Mouse (Mus musculus) forebrain, embryonic 12.5 days (tissue): ENCODE measurements around the gene Fut2. TPM values are rescaled to one million over a fixed set of nuclear protein-coding genes. Genes with fewer than 3 reads are reported as not detected.

Experiments
- ATAC-seq: fragments of 200-750 bp; cut with Nextera tagmentation; 2 replicates; pipeline ENCODE4 v1.8.0; 2017; ENCODE audit warnings: moderate TSS enrichment; ENCODE audit not compliant: low FRiP score
- H3K27ac ChIP-seq: fragments of 300-500 bp; sonication (generic); 2 replicates; pipeline ENCODE4 v1.5.1; 2016; ENCODE audit warnings: mild to moderate bottlenecking
- H3K27me3 ChIP-seq: fragments of 300-500 bp; sonication (generic); 2 replicates; pipeline ENCODE4 v1.6.1; 2016; ENCODE audit warnings: mild to moderate bottlenecking
- H3K36me3 ChIP-seq: fragments of 300-500 bp; sonication (generic); replicated peaks from 2 replicates; pipeline ENCODE4 v1.6.1; 2016; ENCODE audit warnings: mild to moderate bottlenecking
- H3K4me1 ChIP-seq: fragments of 300-500 bp; sonication (generic); 2 replicates; pipeline ENCODE4 v1.6.1; 2016
- H3K4me2 ChIP-seq: fragments of 300-500 bp; sonication (generic); 2 replicates; pipeline ENCODE4 v1.6.1; 2016; ENCODE audit warnings: mild to moderate bottlenecking, moderate library complexity
- H3K4me3 ChIP-seq: fragments of 300-500 bp; sonication (generic); replicated peaks from 2 replicates; pipeline ENCODE4 v1.5.1; 2016; ENCODE audit warnings: mild to moderate bottlenecking
- H3K9ac ChIP-seq: fragments of 300-500 bp; sonication (generic); 2 replicates; pipeline ENCODE4 v1.6.1; 2016; ENCODE audit warnings: mild to moderate bottlenecking
- H3K9me3 ChIP-seq: fragments of 300-500 bp; sonication (generic); 2 replicates; pipeline ENCODE4 v1.6.1; 2016
- WGBS: fragments of 180-500 bp; shearing (Covaris S2); methylation state at CpG from one replicate; pipeline ENCODE4 v1.1.7; 2016; 5-methylcytosine and 5-hydroxymethylcytosine counted together
- polyA plus RNA-seq: library from polyadenylated mRNA; unstranded; fragments of >200 nt; fragmentation: Nextera tagmentation; extraction: Ambion mirVana; gene quantifications from 2 replicates; pipeline ENCODE4 v1.2.1, GENCODE M21; 2016

The Fut2 gene
- polyA plus RNA-seq, 1 experiment from 2014 or later, result 0.11 TPM

DNA sequence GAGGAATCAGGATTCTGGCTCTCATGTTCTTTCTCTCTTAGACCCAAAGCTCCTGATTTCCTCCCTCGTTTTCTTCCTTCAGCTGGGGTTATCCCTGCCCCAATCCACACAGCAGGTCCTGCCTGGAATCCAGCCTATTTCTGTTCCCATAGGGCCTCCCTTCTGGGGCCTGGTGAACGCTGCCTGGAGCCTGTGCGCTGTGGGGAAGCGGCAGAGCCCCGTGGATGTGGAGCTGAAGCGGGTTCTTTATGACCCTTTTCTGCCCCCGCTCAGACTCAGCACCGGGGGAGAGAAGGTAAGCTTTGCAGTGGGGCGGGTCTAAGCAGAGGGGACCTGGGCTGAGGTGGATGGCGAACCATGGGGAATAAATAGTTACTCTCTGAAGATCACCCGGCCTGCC lies 34.9 kb upstream of the Fut2 start:
- Histone ChIP-seq H3K36me3 (no peaks in the 10 kb centered on the region), H3K4me1 (peaks cover 53% of the 10 kb centered on the region), H3K27me3 (peaks cover 37% of the 10 kb centered on the region), H3K4me2 (peak overlapping the region; percentile 73), H3K9ac (peak overlapping the region; percentile 30; the same call in 1 of the 2 replicates), H3K27ac (no peak overlapping the region), H3K4me3 (peak overlapping the region; percentile 45), H3K9me3 (no peaks in the 10 kb centered on the region)
- ATAC-seq, result no peak
- WGBS, result 26% methylated on average over 11 of the region's 11 CpGs

DNA sequence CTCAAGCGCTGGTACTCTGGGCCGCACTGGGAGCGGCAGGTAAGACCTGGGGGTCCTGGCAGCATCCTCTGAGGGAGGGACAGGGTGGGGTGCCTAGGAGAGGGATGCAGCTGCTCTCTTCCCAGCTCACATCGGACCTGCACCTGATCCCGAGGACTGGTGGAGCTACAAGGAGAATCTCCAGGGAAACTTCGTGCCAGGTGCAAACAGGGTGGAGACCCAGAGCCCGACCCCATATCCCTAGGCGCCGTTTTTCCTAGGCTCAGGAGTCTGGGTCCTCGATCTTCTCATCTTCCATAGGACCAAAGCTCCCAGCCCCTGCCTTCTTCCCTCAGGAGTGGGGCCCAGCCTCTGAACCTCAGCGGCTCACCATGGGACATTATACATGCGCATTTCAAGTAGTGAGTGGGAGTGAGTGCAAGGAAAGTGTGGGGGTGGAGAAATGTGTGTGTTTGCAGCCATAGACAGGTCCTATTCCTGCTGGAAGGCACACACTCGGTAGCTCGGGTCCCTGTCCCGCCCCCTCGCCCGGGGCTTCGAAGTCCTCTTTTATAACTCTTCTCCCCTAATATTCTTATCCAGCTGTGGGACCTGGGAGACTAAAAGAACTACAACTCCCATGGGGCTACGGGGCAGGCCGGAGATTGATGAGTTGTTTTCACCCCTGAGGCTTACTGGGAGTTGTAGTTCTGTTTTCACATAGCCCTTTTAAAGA lies 34.3 kb upstream of the Fut2 start:
- ATAC-seq, result 0 out of 2 replicates have a peak, but pooled peaks have one; percentile 9
- Histone ChIP-seq H3K36me3 (no peaks in the 10 kb centered on the region), H3K4me3 (peak overlapping the region; percentile 45), H3K9me3 (no peaks in the 10 kb centered on the region), H3K4me1 (peaks cover 46% of the 10 kb centered on the region), H3K27ac (peak overlapping the region; percentile 47; the same call in 1 of the 2 replicates), H3K4me2 (peak overlapping the region; percentile 73), H3K9ac (peak overlapping the region; percentile 54), H3K27me3 (peaks cover 37% of the 10 kb centered on the region)
- WGBS, result under 1% methylated on average over 20 of the region's 20 CpGs

DNA sequence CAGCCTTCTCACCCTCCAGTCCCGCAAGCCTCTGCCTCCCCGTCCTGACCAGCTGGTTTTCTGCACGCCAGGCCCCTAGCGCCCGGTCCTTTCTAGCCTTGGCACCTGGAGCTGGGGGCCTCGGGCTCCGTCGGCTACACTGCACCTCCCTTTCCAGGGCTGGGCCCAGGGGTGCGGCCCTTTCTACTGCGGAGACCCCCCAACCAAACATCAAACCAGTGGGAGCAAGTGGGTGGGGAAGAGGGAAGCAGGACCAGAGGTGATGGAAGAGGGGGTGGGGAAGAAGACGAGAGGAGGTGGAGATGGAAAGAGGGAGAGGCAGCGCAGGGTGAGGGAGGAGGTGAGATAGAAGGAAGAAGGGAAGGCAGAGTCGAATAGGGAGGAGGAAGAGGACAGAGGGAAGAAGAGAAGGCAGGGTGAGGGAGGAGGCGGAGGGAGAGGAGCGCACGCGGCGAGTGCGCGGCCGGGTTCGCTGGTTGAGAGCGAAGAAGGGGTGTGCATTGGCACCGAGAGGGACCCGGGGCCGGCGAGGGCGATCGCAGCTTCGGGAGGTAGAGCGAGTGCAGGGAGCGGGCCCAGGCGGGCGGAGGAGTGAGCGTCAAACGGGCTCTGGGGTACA lies 33.4 kb upstream of the Fut2 start, which contains the start of gene Car11:
TSS of gene Car11 (plus strand) at position 321 of the 619 bp plus-strand sequence.
- H3K36me3 ChIP-seq, result no peaks in the 10 kb centered on the region
- WGBS, result 2% methylated on average over 35 of the region's 36 CpGs
- peaks cover 46% of the 10 kb centered on the region for H3K4me1 ChIP-seq
- peak within 1 kb of the TSS; percentile 73 for H3K4me2 ChIP-seq
- ATAC-seq, result no peak
- H3K27me3 ChIP-seq, result peaks cover 37% of the 10 kb centered on the region
- H3K4me3 ChIP-seq, result peak within 1 kb of the TSS; percentile 45
- no peaks in the 10 kb centered on the region for H3K9me3 ChIP-seq
- peak within 1 kb of the TSS; percentile 54 for H3K9ac ChIP-seq
- H3K27ac ChIP-seq, result peak within 1 kb of the TSS; percentile 47; the same call in 1 of the 2 replicates

DNA sequence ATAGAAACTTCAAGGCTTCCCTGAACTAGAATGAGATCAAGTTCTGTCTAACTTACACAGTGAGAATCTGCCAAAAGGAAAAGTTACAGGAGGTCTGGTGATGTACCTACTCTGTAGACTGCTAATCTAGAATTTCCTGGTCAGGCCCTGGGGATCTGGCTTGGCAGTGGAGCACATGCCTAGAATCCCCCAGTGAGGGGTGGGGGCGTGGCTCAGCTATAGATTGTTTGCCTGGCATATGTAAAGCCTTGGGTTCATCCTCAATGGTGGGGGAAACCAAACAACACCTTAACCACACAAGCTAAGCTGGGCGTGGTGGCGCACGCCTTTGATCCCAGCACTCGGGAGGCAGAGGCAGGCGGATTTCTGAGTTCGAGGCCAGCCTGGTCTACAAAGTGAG lies 31.7 kb upstream of the Fut2 start:
- Histone ChIP-seq H3K4me1 (peaks cover 31% of the 10 kb centered on the region), H3K27me3 (peaks cover 37% of the 10 kb centered on the region), H3K9me3 (no peaks in the 10 kb centered on the region), H3K9ac (no peak overlapping the region), H3K4me2 (no peak overlapping the region), H3K4me3 (no peak overlapping the region), H3K36me3 (no peaks in the 10 kb centered on the region), H3K27ac (no peak overlapping the region)
- ATAC-seq, result no peak
- WGBS, result 85% methylated on average over 7 of the region's 7 CpGs

DNA sequence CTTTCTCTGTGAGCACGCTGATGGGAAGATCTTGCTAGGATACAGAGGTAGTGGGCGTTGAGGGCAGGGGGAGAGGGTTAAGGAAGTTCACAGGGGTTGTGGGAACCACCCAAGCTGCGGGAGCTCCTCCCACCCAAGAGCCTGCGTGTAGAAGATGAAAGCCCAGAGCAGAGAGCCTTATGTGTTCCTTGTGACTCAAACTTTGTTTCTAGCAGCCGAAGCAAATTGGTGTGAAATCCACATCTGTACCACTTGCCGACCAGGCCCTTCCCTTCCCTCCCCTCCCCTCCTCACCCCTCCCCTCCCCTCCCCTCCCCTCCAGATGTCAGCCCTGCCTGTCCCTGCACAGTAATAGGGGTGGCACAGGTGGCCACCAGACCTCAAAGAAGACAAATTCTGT lies 28.9 kb upstream of the Fut2 start:
- H3K4me3 ChIP-seq, result no peak overlapping the region
- no peak overlapping the region for H3K4me2 ChIP-seq
- H3K27ac ChIP-seq, result no peak overlapping the region
- H3K27me3 ChIP-seq, result peaks cover 24% of the 10 kb centered on the region
- WGBS, result 38% methylated on average over 6 of the region's 6 CpGs
- no peak overlapping the region for H3K9ac ChIP-seq
- ATAC-seq, result no peak
- H3K36me3 ChIP-seq, result no peaks in the 10 kb centered on the region
- peaks cover 14% of the 10 kb centered on the region for H3K4me1 ChIP-seq
- no peaks in the 10 kb centered on the region for H3K9me3 ChIP-seq

DNA sequence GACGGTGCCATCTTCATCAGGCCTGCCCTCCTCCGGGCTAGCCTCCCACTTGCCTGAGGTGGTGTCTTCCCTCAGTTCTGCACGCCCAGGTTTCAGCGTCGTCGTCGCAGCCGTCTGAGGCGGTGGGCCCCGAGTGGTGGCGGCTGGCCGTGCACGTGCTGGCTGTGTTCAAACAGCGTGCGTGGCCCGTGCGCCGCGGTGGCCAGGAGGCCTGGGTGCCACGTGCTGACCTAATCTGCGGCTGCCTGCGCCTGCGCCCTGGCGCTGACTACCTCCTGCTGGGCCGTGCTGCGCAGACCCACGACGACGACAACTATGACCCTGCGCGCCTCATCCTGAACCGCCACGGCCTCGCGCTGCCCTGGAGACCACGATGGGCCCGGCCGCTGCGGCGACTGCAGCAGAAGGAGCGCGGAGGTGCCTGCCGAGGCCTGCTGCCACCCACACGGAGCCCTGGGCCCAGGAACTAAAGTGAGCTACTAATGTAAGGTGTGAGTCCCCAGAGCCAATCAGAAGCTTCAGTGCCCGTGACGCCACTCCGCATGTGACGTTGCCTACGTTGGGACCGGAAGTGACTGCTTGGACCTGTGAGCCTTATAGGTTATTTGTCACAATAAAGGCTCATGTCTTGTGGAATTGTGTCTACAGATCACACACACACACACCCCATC lies 27.9 kb upstream of the Fut2 start, which contains the start of gene Sec1:
TSS of gene Sec1 (minus strand) at position 482 of the 671 bp plus-strand sequence.
- H3K27ac ChIP-seq, result no peak within 1 kb of the TSS
- H3K36me3 ChIP-seq, result no peaks in the 10 kb centered on the region
- no peak within 1 kb of the TSS for H3K9ac ChIP-seq
- peaks cover 14% of the 10 kb centered on the region for H3K27me3 ChIP-seq
- peaks cover 4% of the 10 kb centered on the region; the same call in 1 of the 2 replicates for H3K4me1 ChIP-seq
- H3K4me3 ChIP-seq, result no peak within 1 kb of the TSS
- no peak within 1 kb of the TSS for H3K4me2 ChIP-seq
- 0 out of 2 replicates have a peak, but pooled peaks have one; percentile 23 for ATAC-seq
- no peaks in the 10 kb centered on the region for H3K9me3 ChIP-seq
- WGBS, result 89% methylated on average over 50 of the region's 50 CpGs

DNA sequence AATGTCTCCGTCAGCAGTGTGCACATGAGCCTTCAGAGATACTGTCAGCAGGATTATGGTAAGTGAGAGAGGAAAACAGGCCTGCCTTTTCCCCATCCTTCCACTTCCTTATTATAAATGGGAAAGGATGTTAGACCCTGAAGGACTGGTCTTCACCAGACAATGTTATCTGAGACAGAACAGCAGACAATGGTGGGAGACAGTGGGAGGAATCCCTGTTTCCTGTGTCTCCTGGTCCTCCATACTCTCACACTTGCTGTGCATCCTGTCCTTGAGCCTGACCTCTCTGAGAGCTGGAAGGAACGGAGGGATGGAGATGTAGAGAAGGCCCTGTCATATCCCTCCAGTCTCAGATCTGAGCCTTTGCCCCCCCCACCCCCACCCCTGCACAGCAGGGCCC lies 26.2 kb upstream of the Fut2 start:
- 81% methylated on average over 2 of the region's 2 CpGs for WGBS
- Histone ChIP-seq H3K27ac (no peak overlapping the region), H3K9ac (no peak overlapping the region), H3K4me1 (peaks cover 4% of the 10 kb centered on the region; the same call in 1 of the 2 replicates), H3K9me3 (no peaks in the 10 kb centered on the region), H3K4me2 (no peak overlapping the region), H3K4me3 (no peak overlapping the region), H3K27me3 (peaks cover 4% of the 10 kb centered on the region; the same call in 1 of the 2 replicates), H3K36me3 (no peaks in the 10 kb centered on the region)
- no peak for ATAC-seq

DNA sequence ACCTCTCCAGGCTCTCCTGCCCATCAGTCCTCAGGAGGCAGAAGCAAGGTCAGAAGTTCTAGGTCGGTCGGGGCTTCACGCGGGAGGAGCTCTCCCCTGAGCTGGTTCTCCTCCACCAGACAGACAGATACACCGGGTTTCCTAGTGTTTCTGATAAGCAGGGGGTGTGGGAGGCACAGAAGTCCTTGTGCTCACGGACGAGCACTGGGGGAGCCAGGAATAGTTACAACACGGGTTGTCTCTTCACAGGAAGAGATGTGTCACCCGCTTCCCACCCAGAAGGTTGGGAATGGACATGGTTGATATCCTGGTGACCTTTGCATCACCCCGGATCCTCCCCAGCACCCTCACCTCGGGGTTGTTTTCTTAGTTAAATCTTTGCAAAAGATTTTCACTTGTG lies 23.6 kb upstream of the Fut2 start:
- no peaks in the 10 kb centered on the region for H3K36me3 ChIP-seq
- no peak overlapping the region for H3K27ac ChIP-seq
- H3K4me2 ChIP-seq, result no peak overlapping the region
- no peak overlapping the region for H3K9ac ChIP-seq
- no peak for ATAC-seq
- no peaks in the 10 kb centered on the region for H3K9me3 ChIP-seq
- WGBS, result 76% methylated on average over 11 of the region's 11 CpGs
- H3K27me3 ChIP-seq, result peaks cover 15% of the 10 kb centered on the region; the same call in 1 of the 2 replicates
- no peak overlapping the region for H3K4me3 ChIP-seq
- peaks cover 6% of the 10 kb centered on the region; the same call in 1 of the 2 replicates for H3K4me1 ChIP-seq

DNA sequence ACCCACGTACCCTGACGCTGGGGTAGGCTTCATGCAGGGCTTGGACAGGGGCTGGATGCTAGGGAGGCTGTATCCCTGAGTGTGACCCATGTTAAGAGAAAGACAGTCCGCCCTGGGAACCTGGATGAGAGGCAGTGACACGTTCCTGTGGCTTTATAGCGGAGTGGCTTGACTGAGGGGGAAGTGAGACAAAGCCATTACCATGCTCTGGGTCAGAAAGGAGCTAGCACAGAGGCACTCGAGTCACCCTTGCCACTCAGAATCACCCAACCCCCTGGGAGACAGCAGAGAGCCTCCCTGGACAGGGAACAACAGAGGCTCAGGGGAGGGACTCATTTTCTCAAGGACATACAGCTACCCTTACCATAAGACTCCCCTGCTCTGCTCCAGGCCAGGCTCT lies 22.9 kb upstream of the Fut2 start:
- Histone ChIP-seq H3K4me3 (no peak overlapping the region), H3K9ac (no peak overlapping the region; the same call in 1 of the 2 replicates), H3K4me1 (peaks cover 6% of the 10 kb centered on the region; the same call in 1 of the 2 replicates), H3K27me3 (peaks cover 21% of the 10 kb centered on the region), H3K36me3 (no peaks in the 10 kb centered on the region), H3K9me3 (no peaks in the 10 kb centered on the region), H3K27ac (no peak overlapping the region), H3K4me2 (no peak overlapping the region)
- 66% methylated on average over 6 of the region's 6 CpGs for WGBS
- ATAC-seq, result no peak

DNA sequence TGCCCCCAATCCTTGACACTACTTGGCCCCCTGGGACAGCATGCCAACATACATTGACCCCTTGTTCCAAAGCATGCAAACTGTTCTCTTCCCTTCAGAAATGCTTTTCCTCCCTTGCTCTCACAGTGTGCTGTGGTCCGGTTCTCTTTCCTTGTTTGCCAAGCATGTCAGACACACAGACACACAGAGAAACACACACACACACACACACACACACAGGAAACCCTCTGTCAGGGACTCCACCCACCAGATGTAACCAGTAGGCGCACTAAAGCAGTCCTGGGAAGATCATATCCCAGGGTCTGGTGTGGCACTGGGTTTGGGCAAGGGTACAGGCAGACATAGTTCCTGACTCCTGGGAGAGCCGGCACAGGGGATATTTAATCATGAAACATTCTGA lies 20.6 kb upstream of the Fut2 start:
- WGBS, result 83% methylated on average over 3 of the region's 3 CpGs
- Histone ChIP-seq H3K9ac (no peak overlapping the region), H3K9me3 (no peaks in the 10 kb centered on the region), H3K27ac (no peak overlapping the region), H3K4me2 (no peak overlapping the region), H3K27me3 (peaks cover 25% of the 10 kb centered on the region), H3K4me1 (peaks cover 15% of the 10 kb centered on the region), H3K4me3 (no peak overlapping the region), H3K36me3 (no peaks in the 10 kb centered on the region)
- ATAC-seq, result no peak

DNA sequence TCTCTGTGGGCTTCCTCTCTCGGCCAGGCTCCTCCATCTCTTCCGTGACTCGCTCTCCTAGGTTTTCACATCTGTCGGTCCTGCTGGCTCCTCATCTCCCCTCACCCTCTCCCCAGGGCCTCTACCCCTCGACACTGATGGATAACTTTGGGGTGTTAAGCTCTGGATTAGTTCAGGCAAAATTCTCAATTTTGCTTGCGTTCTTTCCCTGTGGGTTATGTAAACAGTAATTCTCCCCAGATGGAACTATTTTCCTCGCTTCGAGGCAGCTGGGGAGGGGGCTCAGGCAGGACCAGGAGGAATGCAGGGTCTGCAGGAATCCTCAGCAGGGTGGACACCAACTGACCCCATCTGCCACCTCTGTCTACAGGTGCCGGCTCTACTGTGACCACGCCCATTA lies 19.6 kb upstream of the Fut2 start:
- WGBS, result 67% methylated on average over 10 of the region's 10 CpGs
- Histone ChIP-seq H3K4me2 (no peak overlapping the region), H3K4me3 (no peak overlapping the region), H3K27ac (no peak overlapping the region), H3K36me3 (no peaks in the 10 kb centered on the region), H3K4me1 (peaks cover 15% of the 10 kb centered on the region), H3K27me3 (peaks cover 25% of the 10 kb centered on the region), H3K9ac (no peak overlapping the region), H3K9me3 (no peaks in the 10 kb centered on the region)
- no peak for ATAC-seq

DNA sequence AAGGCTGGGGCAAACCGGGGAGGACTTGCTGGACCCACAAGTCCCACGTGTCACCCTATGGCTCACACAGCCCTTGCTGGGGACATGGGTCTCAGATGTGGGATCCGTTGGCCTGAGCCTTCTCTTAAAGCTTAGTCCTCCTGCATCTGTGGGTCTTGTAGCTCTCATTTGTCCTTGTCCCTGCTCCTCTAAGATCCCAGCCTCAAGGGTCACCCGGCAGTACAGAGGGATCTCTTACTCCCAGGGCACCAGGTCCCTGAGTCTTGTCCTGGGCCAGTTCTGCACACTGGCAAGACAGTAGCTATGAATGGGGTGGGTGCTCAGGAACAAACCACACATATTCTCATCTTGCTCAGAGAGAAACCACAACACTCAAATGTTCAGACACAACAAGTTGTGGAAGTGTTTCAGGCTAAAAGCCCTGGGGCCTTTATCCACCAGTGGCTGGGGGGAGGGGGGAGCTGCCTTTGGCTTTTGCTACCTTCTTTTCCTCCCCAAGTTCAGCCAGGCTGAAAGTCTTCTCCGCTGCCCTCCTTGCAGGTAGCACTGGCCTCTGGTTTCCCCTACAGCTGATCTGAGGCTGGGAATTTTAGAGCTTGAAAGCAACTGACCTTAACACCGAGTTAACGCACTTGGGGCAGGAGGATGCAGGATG lies 17.3 kb upstream of the Fut2 start, which contains the start of gene Ntn5:
TSS of gene Ntn5 (plus strand) at position 627 of the 655 bp plus-strand sequence.
- no peak within 1 kb of the TSS for H3K27ac ChIP-seq
- H3K9ac ChIP-seq, result no peak within 1 kb of the TSS
- no peak within 1 kb of the TSS for H3K4me2 ChIP-seq
- peak within 1 kb of the TSS; percentile 21; the same call in 1 of the 2 replicates for H3K4me3 ChIP-seq
- WGBS, result 73% methylated on average over 7 of the region's 7 CpGs
- no peak for ATAC-seq
- H3K36me3 ChIP-seq, result no peaks in the 10 kb centered on the region
- no peaks in the 10 kb centered on the region for H3K9me3 ChIP-seq
- H3K4me1 ChIP-seq, result peaks cover 15% of the 10 kb centered on the region
- H3K27me3 ChIP-seq, result peaks cover 21% of the 10 kb centered on the region
